Mouse (Mus musculus) forebrain, embryonic 14.5 days (tissue): ENCODE measurements around the gene Notum. TPM values are rescaled to one million over a fixed set of nuclear protein-coding genes. Genes with fewer than 3 reads are reported as not detected.

ENCODE experiments used
- ATAC-seq: fragments of 200-750 bp; cut with Nextera tagmentation; 2 replicates; pipeline ENCODE4 v1.8.0; 2017; ENCODE audit warnings: mild to moderate bottlenecking, moderate library complexity
- DNase-seq: peaks from one replicate; pipeline ENCODE4 v3.0.0-alpha.2; 2015; ENCODE audit warnings: low spot score
- H3K27ac ChIP-seq: fragments of 300-500 bp; sonication (generic); 2 replicates; pipeline ENCODE4 v1.5.1; 2014; ENCODE audit warnings: low read depth, mild to moderate bottlenecking, control low read depth, low read length, moderate library complexity
- H3K27me3 ChIP-seq: fragments of 300-500 bp; sonication (generic); replicated peaks from 2 replicates; pipeline ENCODE4 v1.6.1; 2014; ENCODE audit warnings: low read length, control low read depth, mixed read lengths; ENCODE audit not compliant: control insufficient read depth, insufficient read depth
- H3K36me3 ChIP-seq: fragments of 300-500 bp; sonication (generic); 2 replicates; pipeline ENCODE4 v1.6.1; 2014; ENCODE audit warnings: low read length, control low read depth; ENCODE audit not compliant: control insufficient read depth, insufficient read depth
- H3K4me1 ChIP-seq: fragments of 300-500 bp; sonication (generic); 2 replicates; pipeline ENCODE4 v1.6.1; 2014; ENCODE audit warnings: antibody characterized with exemption, low read length, control low read depth; ENCODE audit not compliant: control insufficient read depth, insufficient read depth
- H3K4me2 ChIP-seq: fragments of 300-500 bp; sonication (generic); 2 replicates; pipeline ENCODE4 v1.6.1; 2014; ENCODE audit warnings: mild to moderate bottlenecking, control low read depth, low read length
- H3K4me3 ChIP-seq: fragments of 300-500 bp; sonication (generic); 2 replicates; pipeline ENCODE4 v1.5.1; 2014; ENCODE audit warnings: low read depth, low read length, control low read depth
- H3K9ac ChIP-seq: fragments of 300-500 bp; sonication (generic); 2 replicates; pipeline ENCODE4 v1.6.1; 2014; ENCODE audit warnings: mild to moderate bottlenecking, low read length, control low read depth, moderate library complexity
- H3K9me3 ChIP-seq: fragments of 300-500 bp; sonication (generic); replicated peaks from 2 replicates; pipeline ENCODE4 v1.6.1; 2016; ENCODE audit warnings: low read length, control low read depth, mixed read lengths; ENCODE audit not compliant: control insufficient read depth
- WGBS: fragments of 180-500 bp; shearing (Covaris S2); extraction: QIAGEN DNeasy Blood & Tissue Kit; methylation state at CpG from one replicate; pipeline ENCODE4 v1.1.7; 2014; 5-methylcytosine and 5-hydroxymethylcytosine counted together
- polyA plus RNA-seq: library from polyadenylated mRNA; unstranded; fragments of >200 nt; fragmentation: Nextera tagmentation; extraction: Ambion mirVana; gene quantifications from 2 replicates; pipeline ENCODE4 v1.2.1, GENCODE M21; 2014

The Notum gene
- polyA plus RNA-seq, 1 experiment from 2014 or later: 0.36 TPM

- Histone ChIP-seq H3K27me3 (no peaks in the 10 kb centered on the region), H3K4me2 (peak within 1 kb of the TSS; percentile 81), H3K27ac (peak within 1 kb of the TSS; percentile 82), H3K4me1 (peaks cover 14% of the 10 kb centered on the region), H3K4me3 (peak within 1 kb of the TSS; percentile 97), H3K36me3 (peaks cover 8% of the 10 kb centered on the region), H3K9me3 (no peaks in the 10 kb centered on the region), H3K9ac (peak within 1 kb of the TSS; percentile 87)
- WGBS: 12% methylated on average over 49 of the region's 58 CpGs
- peak; percentile 95 for ATAC-seq
- DNase-seq: peak; percentile 98
Observed at GRCm38 (mm10) chr11:120633520-120634343, 27.2 kb downstream of the Notum start, which contains the start of gene Mafg. TSS of gene Mafg (minus strand) at chr11:120633600.

- under 1% methylated on average over 59 of the region's 116 CpGs for WGBS
- peak; percentile 85 for ATAC-seq
Observed at GRCm38 (mm10) chr11:120632559-120633519, 28.1 kb downstream of the Notum start.

GRCm38 (mm10) chr11:120631726-120632448, 29.1 kb downstream of the Notum start:
- Histone ChIP-seq H3K9me3 (no peaks in the 10 kb centered on the region), H3K4me2 (peak overlapping the region; percentile 81), H3K27ac (no peak overlapping the region), H3K36me3 (peaks cover 23% of the 10 kb centered on the region), H3K4me1 (peaks cover 14% of the 10 kb centered on the region), H3K9ac (peak overlapping the region; percentile 87), H3K4me3 (peak overlapping the region; percentile 97), H3K27me3 (no peaks in the 10 kb centered on the region)
- DNase-seq (no peak), ATAC-seq (no peak)
- 70% methylated on average over 4 of the region's 4 CpGs for WGBS

More at GRCm38 (mm10) chr11:120632559-120633519, 28.1 kb downstream of the Notum start:
- peak; percentile 48 for DNase-seq
- H3K4me1 ChIP-seq: peaks cover 14% of the 10 kb centered on the region
- H3K27ac ChIP-seq: peak overlapping the region; percentile 82
- no peaks in the 10 kb centered on the region for H3K9me3 ChIP-seq
- peaks cover 14% of the 10 kb centered on the region for H3K36me3 ChIP-seq
- H3K9ac ChIP-seq: peak overlapping the region; percentile 87
- H3K27me3 ChIP-seq: no peaks in the 10 kb centered on the region
- peak overlapping the region; percentile 81 for H3K4me2 ChIP-seq
- peak overlapping the region; percentile 97 for H3K4me3 ChIP-seq

GRCm38 (mm10) chr11:120630881-120631725, 29.9 kb downstream of the Notum start:
- ATAC-seq (no peak), DNase-seq (no peak)
- Histone ChIP-seq H3K27me3 (no peaks in the 10 kb centered on the region), H3K4me1 (peaks cover 14% of the 10 kb centered on the region), H3K36me3 (peaks cover 28% of the 10 kb centered on the region), H3K27ac (peak overlapping the region; percentile 11; the same call in 1 of the 2 replicates), H3K9me3 (no peaks in the 10 kb centered on the region), H3K9ac (peak overlapping the region; percentile 87; the same call in 1 of the 2 replicates), H3K4me2 (peak overlapping the region; percentile 81; the same call in 1 of the 2 replicates), H3K4me3 (0 out of 2 replicates have a peak overlapping the region, but pooled peaks have one; percentile 97)
- WGBS: 48% methylated on average over 7 of the region's 7 CpGs

- H3K9me3 ChIP-seq: no peaks in the 10 kb centered on the region
- H3K9ac ChIP-seq: 0 out of 2 replicates have a peak overlapping the region, but pooled peaks have one; percentile 14
- H3K36me3 ChIP-seq: peaks cover 28% of the 10 kb centered on the region
- H3K27me3 ChIP-seq: no peaks in the 10 kb centered on the region
- H3K27ac ChIP-seq: peak overlapping the region; percentile 11; the same call in 1 of the 2 replicates
- 42% methylated on average over 5 of the region's 5 CpGs for WGBS
- no peak for ATAC-seq
- peaks cover 14% of the 10 kb centered on the region for H3K4me1 ChIP-seq
- no peak overlapping the region for H3K4me2 ChIP-seq
- DNase-seq: no peak
- H3K4me3 ChIP-seq: no peak overlapping the region
Observed at GRCm38 (mm10) chr11:120630401-120630871, 30.5 kb downstream of the Notum start.

GRCm38 (mm10) chr11:120629911-120630310, 31.1 kb downstream of the Notum start:
- H3K9me3 ChIP-seq: no peaks in the 10 kb centered on the region
- H3K36me3 ChIP-seq: peaks cover 28% of the 10 kb centered on the region
- no peak overlapping the region for H3K4me2 ChIP-seq
- no peak for DNase-seq
- H3K4me3 ChIP-seq: no peak overlapping the region
- no peaks in the 10 kb centered on the region for H3K27me3 ChIP-seq
- no peak overlapping the region for H3K27ac ChIP-seq
- WGBS: 38% methylated on average over 7 of the region's 7 CpGs
- peaks cover 18% of the 10 kb centered on the region for H3K4me1 ChIP-seq
- ATAC-seq: no peak
- peak overlapping the region; percentile 14; the same call in 1 of the 2 replicates for H3K9ac ChIP-seq

GRCm38 (mm10) chr11:120629341-120629730, 31.6 kb downstream of the Notum start:
- no peak overlapping the region for H3K27ac ChIP-seq
- no peak overlapping the region for H3K4me3 ChIP-seq
- WGBS: 76% methylated on average over 23 of the region's 23 CpGs
- ATAC-seq: no peak
- H3K4me1 ChIP-seq: peaks cover 18% of the 10 kb centered on the region
- H3K4me2 ChIP-seq: no peak overlapping the region
- H3K9ac ChIP-seq: 0 out of 2 replicates have a peak overlapping the region, but pooled peaks have one; percentile 14
- peaks cover 28% of the 10 kb centered on the region for H3K36me3 ChIP-seq
- DNase-seq: no peak
- H3K27me3 ChIP-seq: no peaks in the 10 kb centered on the region
- H3K9me3 ChIP-seq: no peaks in the 10 kb centered on the region
